Mouse (Mus musculus) limb, embryonic 14.5 days (tissue): ENCODE measurements around the gene Ctsc. TPM values are rescaled to one million over a fixed set of nuclear protein-coding genes. Genes with fewer than 3 reads are reported as not detected.

Experiments
- ATAC-seq: fragments of 200-750 bp; cut with Nextera tagmentation; 2 replicates; pipeline ENCODE4 v1.8.0; 2017; ENCODE audit warnings: low read depth, moderate number of reproducible peaks, moderate TSS enrichment; ENCODE audit not compliant: low FRiP score
- DNase-seq: peaks from one replicate; pipeline ENCODE4 v3.0.0-alpha.2; 2015; ENCODE audit warnings: low spot score
- H3K27ac ChIP-seq: fragments of 300-500 bp; sonication (generic); replicated peaks from 2 replicates; pipeline ENCODE4 v1.5.1; 2014; ENCODE audit warnings: low read depth, mild to moderate bottlenecking, low read length, moderate library complexity, mixed read lengths
- H3K27me3 ChIP-seq: fragments of 300-500 bp; sonication (generic); 2 replicates; pipeline ENCODE4 v1.6.1; 2014; ENCODE audit warnings: low read length, mixed read lengths; ENCODE audit not compliant: control insufficient read depth, insufficient read depth
- H3K36me3 ChIP-seq: fragments of 300-500 bp; sonication (generic); 2 replicates; pipeline ENCODE4 v1.6.1; 2014; ENCODE audit warnings: mild to moderate bottlenecking, low read length, moderate library complexity, mixed read lengths; ENCODE audit not compliant: control insufficient read depth, insufficient read depth
- H3K4me1 ChIP-seq: fragments of 300-500 bp; sonication (generic); 2 replicates; pipeline ENCODE4 v1.6.1; 2014; ENCODE audit warnings: antibody characterized with exemption, low read length, mixed read lengths; ENCODE audit not compliant: control insufficient read depth, insufficient read depth
- H3K4me2 ChIP-seq: fragments of 300-500 bp; sonication (generic); replicated peaks from 2 replicates; pipeline ENCODE4 v1.6.1; 2014; ENCODE audit warnings: low read depth, mild to moderate bottlenecking, low read length, moderate library complexity; ENCODE audit not compliant: severe bottlenecking
- H3K4me3 ChIP-seq: fragments of 300-500 bp; sonication (generic); replicated peaks from 2 replicates; pipeline ENCODE4 v1.5.1; 2014; ENCODE audit warnings: low read length
- H3K9ac ChIP-seq: fragments of 300-500 bp; sonication (generic); 2 replicates; pipeline ENCODE4 v1.6.1; 2014; ENCODE audit warnings: mild to moderate bottlenecking, low read depth, low read length, moderate library complexity; ENCODE audit not compliant: severe bottlenecking
- H3K9me3 ChIP-seq: fragments of 300-500 bp; sonication (generic); 2 replicates; pipeline ENCODE4 v1.6.1; 2016; ENCODE audit warnings: low read length; ENCODE audit not compliant: control insufficient read depth
- POLR2A ChIP-seq: fragments of 200-500 bp; IDR thresholded peaks from 2 replicates; pipeline ENCODE4 v1.8.0; 2012; ENCODE audit warnings: inconsistent platforms, mild to moderate bottlenecking, moderate library complexity, borderline replicate concordance; ENCODE audit not compliant: insufficient read depth, insufficient read length; ENCODE audit errors: extremely low read depth
- WGBS: fragments of 180-500 bp; shearing (Covaris S2); extraction: QIAGEN DNeasy Blood & Tissue Kit; methylation state at CpG from one replicate; pipeline ENCODE4 v1.1.7; 2014; 5-methylcytosine and 5-hydroxymethylcytosine counted together
- polyA plus RNA-seq, 2 experiments: library from polyadenylated mRNA; depleted of rRNA in 1 of 2; stranded (reverse) in 1 of 2; unstranded in 1 of 2; fragments of >200 nt; fragmentation: Nextera tagmentation in 1 of 2; extraction: Ambion mirVana in 1 of 2; gene quantifications; 2 replicates each; pipeline versions ENCODE4 v1.2.1 to v1.2.3; 2012 to 2014

The Ctsc gene
- polyA plus RNA-seq, 2 experiments: 19.3 to 66.9 TPM

GRCm38 (mm10) chr7:88327495-88327894 is 49.6 kb downstream of the Ctsc start:
- H3K4me2 ChIP-seq: no peak overlapping the region
- DNase-seq (no peak), ATAC-seq (no peak)
- H3K9ac ChIP-seq: no peak overlapping the region
- H3K27ac ChIP-seq: no peak overlapping the region
- H3K4me3 ChIP-seq: no peak overlapping the region
- no peaks in the 10 kb centered on the region for H3K27me3 ChIP-seq
- H3K9me3 ChIP-seq: no peaks in the 10 kb centered on the region
- H3K4me1 ChIP-seq: no peaks in the 10 kb centered on the region
- no peak for TF ChIP-seq POLR2A
- no peaks in the 10 kb centered on the region for H3K36me3 ChIP-seq

- no peak for TF ChIP-seq POLR2A
- no peak overlapping the region for H3K27ac ChIP-seq
- H3K4me2 ChIP-seq: no peak overlapping the region
- no peaks in the 10 kb centered on the region for H3K27me3 ChIP-seq
- no peak overlapping the region for H3K9ac ChIP-seq
- DNase-seq: no peak
- no peak overlapping the region for H3K4me3 ChIP-seq
- H3K9me3 ChIP-seq: no peaks in the 10 kb centered on the region
- no peaks in the 10 kb centered on the region for H3K36me3 ChIP-seq
- no peak; the same call in 1 of the 2 replicates for ATAC-seq
- no peaks in the 10 kb centered on the region for H3K4me1 ChIP-seq
Measured at GRCm38 (mm10) chr7:88343828-88344227, 65.9 kb downstream of the Ctsc start.

- Histone ChIP-seq H3K9me3 (no peaks in the 10 kb centered on the region), H3K27me3 (no peaks in the 10 kb centered on the region), H3K27ac (no peak overlapping the region), H3K36me3 (no peaks in the 10 kb centered on the region), H3K9ac (no peak overlapping the region), H3K4me3 (no peak overlapping the region), H3K4me1 (no peaks in the 10 kb centered on the region), H3K4me2 (no peak overlapping the region)
- WGBS: 86% methylated on average over 1 of the region's 1 CpGs
- no peak for ATAC-seq
- no peak for TF ChIP-seq POLR2A
- DNase-seq: no peak
Measured at GRCm38 (mm10) chr7:88346035-88346434, 68.2 kb downstream of the Ctsc start.

- H3K4me1 ChIP-seq: no peaks in the 10 kb centered on the region
- H3K4me2 ChIP-seq: no peak overlapping the region
- no peak for TF ChIP-seq POLR2A
- DNase-seq: no peak
- no peaks in the 10 kb centered on the region for H3K9me3 ChIP-seq
- no peak for ATAC-seq
- H3K9ac ChIP-seq: no peak overlapping the region
- 44% methylated on average over 4 of the region's 4 CpGs for WGBS
- H3K4me3 ChIP-seq: no peak overlapping the region
- H3K36me3 ChIP-seq: no peaks in the 10 kb centered on the region
- H3K27me3 ChIP-seq: no peaks in the 10 kb centered on the region
- no peak overlapping the region for H3K27ac ChIP-seq
Measured at GRCm38 (mm10) chr7:88356871-88357776, 79.2 kb downstream of the Ctsc start.

- no peaks in the 10 kb centered on the region for H3K36me3 ChIP-seq
- H3K4me2 ChIP-seq: no peak overlapping the region
- no peaks in the 10 kb centered on the region for H3K9me3 ChIP-seq
- WGBS: 60% methylated on average over 7 of the region's 7 CpGs
- no peak overlapping the region for H3K9ac ChIP-seq
- H3K4me1 ChIP-seq: no peaks in the 10 kb centered on the region
- H3K4me3 ChIP-seq: no peak overlapping the region
- no peak for TF ChIP-seq POLR2A
- DNase-seq (no peak), ATAC-seq (no peak)
- H3K27me3 ChIP-seq: no peaks in the 10 kb centered on the region
- H3K27ac ChIP-seq: no peak overlapping the region
Measured at GRCm38 (mm10) chr7:88358042-88358878, 80.4 kb downstream of the Ctsc start.

Other genes with a start within 250 kb of the Ctsc start
- gene Rab38, start 152.2 kb downstream of the Ctsc start, polyA plus RNA-seq (2012; rRNA removed): 13.9 and 18.8 TPM in 2 replicates
- gene Rab38, start 152.2 kb downstream of the Ctsc start, polyA plus RNA-seq (2014; fragmentation: Nextera tagmentation; extraction: Ambion mirVana): 42.0 and 43.0 TPM in 2 replicates